Mouse (Mus musculus) myocyte (in vitro differentiated cells): ENCODE measurements around the gene Ror2. TPM values are rescaled to one million over a fixed set of nuclear protein-coding genes. Genes with fewer than 3 reads are reported as not detected.

Experiments used
- H3K27me3 ChIP-seq: one replicate; pipeline ENCODE4 v1.6.1; 2011; ENCODE audit not compliant: control insufficient read depth, insufficient read depth, insufficient read length
- H3K36me3 ChIP-seq: one replicate; pipeline ENCODE4 v1.6.1; 2011; ENCODE audit not compliant: control insufficient read depth, insufficient read depth
- H3K4me2 ChIP-seq: one replicate; pipeline ENCODE4 v1.6.1; 2011; ENCODE audit warnings: low read depth, control low read depth
- H3K4me3 ChIP-seq: one replicate; pipeline ENCODE4 v1.5.1; 2011; ENCODE audit warnings: mild to moderate bottlenecking, control low read depth, moderate library complexity
- H3K79me2 ChIP-seq: one replicate; pipeline ENCODE4 v1.6.1; 2011; ENCODE audit not compliant: control insufficient read depth, insufficient read depth
- H3ac ChIP-seq: one replicate; pipeline ENCODE4 v1.6.1; 2011; ENCODE audit not compliant: control insufficient read depth, insufficient read length
- CEBPB ChIP-seq: IDR thresholded peaks from 2 replicates; pipeline ENCODE4 v1.6.1; 2011; ENCODE audit warnings: mild to moderate bottlenecking, moderate library complexity; ENCODE audit not compliant: poor library complexity, insufficient read depth, severe bottlenecking
- E2F4 ChIP-seq: IDR thresholded peaks from one replicate; pipeline ENCODE4 v1.6.1; 2011; ENCODE audit warnings: mild to moderate bottlenecking, control low read depth, moderate library complexity; ENCODE audit not compliant: insufficient read depth
- MAX ChIP-seq: IDR thresholded peaks from one replicate; pipeline ENCODE4 v1.6.1; 2011; ENCODE audit warnings: low read depth, mild to moderate bottlenecking, control low read depth
- MYOD1 ChIP-seq, 3 experiments: IDR thresholded peaks; one replicate each; pipeline ENCODE4 v1.6.1; 2011; ENCODE audit warnings: control low read depth in 2 of 3, low read depth in 2 of 3, mild to moderate bottlenecking in 2 of 3, moderate library complexity in 1 of 3; ENCODE audit not compliant: insufficient read length in 2 of 3, control insufficient read depth in 1 of 3
- MYOG ChIP-seq, 3 experiments: IDR thresholded peaks; one replicate each; pipeline ENCODE4 v1.6.1; 2011; ENCODE audit warnings: control low read depth in 2 of 3, low read depth in 2 of 3, mild to moderate bottlenecking in 2 of 3; ENCODE audit not compliant: insufficient read length in 2 of 3, control insufficient read depth in 1 of 3, insufficient read depth in 1 of 3
- POLR2A ChIP-seq: IDR thresholded peaks from one replicate; pipeline ENCODE4 v1.6.1; 2011; ENCODE audit warnings: low read depth, mild to moderate bottlenecking, control low read depth, moderate library complexity; ENCODE audit not compliant: insufficient read length
- POLR2AphosphoS2 ChIP-seq: IDR thresholded peaks from one replicate; pipeline ENCODE4 v1.6.1; 2011; ENCODE audit warnings: low read depth, control low read depth; ENCODE audit not compliant: insufficient read length
- REST ChIP-seq: IDR thresholded peaks from one replicate; pipeline ENCODE4 v1.6.1; 2011; ENCODE audit warnings: mild to moderate bottlenecking, control low read depth, moderate library complexity; ENCODE audit not compliant: insufficient read depth, insufficient read length
- SRF ChIP-seq: IDR thresholded peaks from one replicate; pipeline ENCODE4 v1.6.1; 2011; ENCODE audit warnings: low read depth; ENCODE audit not compliant: control insufficient read depth, insufficient read length
- TCF12 ChIP-seq: IDR thresholded peaks from one replicate; pipeline ENCODE4 v1.6.1; 2011; ENCODE audit warnings: mild to moderate bottlenecking, control low read depth; ENCODE audit not compliant: poor library complexity, insufficient read depth, severe bottlenecking
- TCF3 ChIP-seq: IDR thresholded peaks from one replicate; pipeline ENCODE4 v1.6.1; 2011; ENCODE audit warnings: low read depth, control low read depth; ENCODE audit not compliant: insufficient read length
- USF1 ChIP-seq: IDR thresholded peaks from one replicate; pipeline ENCODE4 v1.6.1; 2011; ENCODE audit warnings: low read depth, mild to moderate bottlenecking, control low read depth, moderate library complexity
- polyA plus RNA-seq: library from polyadenylated mRNA; unstranded; fragments of >200 nt; fragmentation: generic; extraction: Trizol; gene quantifications from one replicate; pipeline ENCODE4 v1.2.1, GENCODE M21; 2012; ENCODE audit warnings: missing spikeins

Ror2 gene
- polyA plus RNA-seq, 1 experiment: 0.12 TPM

GRCm38 (mm10) chr13:53292244-53292643 lies 6.3 kb upstream of the Ror2 start:
- no peak overlapping the region for H3K4me2 ChIP-seq
- TF ChIP-seq POLR2AphosphoS2: no peak
- no peak for TF ChIP-seq E2F4
- no peak for TF ChIP-seq USF1
- no peak for TF ChIP-seq MYOG (IDR thresholded peaks at IDR 0.05; ENCODE audit: control insufficient read depth in 1 of 3, insufficient read depth in 1 of 3, insufficient read length in 2 of 3, low read depth in 2 of 3)
- no peak for TF ChIP-seq CEBPB
- TF ChIP-seq MYOD1 (IDR thresholded peaks at IDR 0.05; ENCODE audit: control insufficient read depth in 1 of 3, insufficient read length in 2 of 3, low read depth in 2 of 3): no peak
- TF ChIP-seq REST: no peak
- TF ChIP-seq SRF: no peak
- peaks cover 26% of the 10 kb centered on the region for H3K27me3 ChIP-seq
- no peak overlapping the region for H3ac ChIP-seq
- H3K4me3 ChIP-seq: no peak overlapping the region
- H3K36me3 ChIP-seq: no peaks in the 10 kb centered on the region
- no peaks in the 10 kb centered on the region for H3K79me2 ChIP-seq

GRCm38 (mm10) chr13:53285261-53285755 lies 616 bp downstream of the Ror2 start:
- Histone ChIP-seq H3K4me2 (no peak overlapping the region), H3ac (no peak overlapping the region), H3K36me3 (no peaks in the 10 kb centered on the region), H3K27me3 (peaks cover 15% of the 10 kb centered on the region), H3K4me3 (no peak overlapping the region), H3K79me2 (no peaks in the 10 kb centered on the region)
- TF ChIP-seq MAX (no peak), CEBPB (no peak), USF1 (no peak), SRF (no peak), POLR2AphosphoS2 (no peak), MYOD1 (IDR thresholded peaks at IDR 0.05; ENCODE audit: control insufficient read depth in 1 of 3, insufficient read length in 2 of 3, low read depth in 2 of 3) (no peak), MYOG (IDR thresholded peaks at IDR 0.05; ENCODE audit: control insufficient read depth in 1 of 3, insufficient read depth in 1 of 3, insufficient read length in 2 of 3, low read depth in 2 of 3) (no peak), TCF3 (no peak), E2F4 (no peak), POLR2A (no peak), REST (no peak), TCF12 (no peak)

DNA sequence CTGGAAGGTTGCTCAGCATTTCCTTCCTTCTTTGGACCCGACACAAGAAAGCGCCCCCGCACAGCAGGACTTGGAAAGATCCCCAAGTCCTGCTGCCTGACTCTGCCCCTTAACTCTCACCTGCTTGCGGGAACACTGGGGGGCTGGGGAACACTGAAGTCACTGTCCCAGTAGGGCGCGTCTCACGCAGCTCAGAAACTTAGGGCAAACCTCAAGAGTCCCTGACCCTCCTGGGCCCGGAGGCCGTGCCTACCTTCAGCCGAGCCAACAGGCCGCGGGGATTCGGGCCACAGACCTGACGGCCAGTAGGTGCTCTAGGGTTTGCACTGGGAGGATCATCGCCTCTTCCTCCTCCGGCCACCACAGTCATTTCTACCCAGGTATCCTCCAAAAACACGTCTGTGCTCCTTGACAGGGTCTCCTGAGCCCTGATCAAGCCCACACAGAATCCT lies 1.2 kb downstream of the Ror2 start:
- TF ChIP-seq POLR2A (no peak), MYOD1 (IDR thresholded peaks at IDR 0.05; ENCODE audit: control insufficient read depth in 1 of 3, insufficient read length in 2 of 3, low read depth in 2 of 3) (no peak), SRF (no peak), TCF3 (no peak), CEBPB (no peak), POLR2AphosphoS2 (no peak)
- H3K27me3 ChIP-seq: peaks cover 15% of the 10 kb centered on the region

GRCm38 (mm10) chr13:53281604-53282396 lies 4.1 kb downstream of the Ror2 start:
- Histone ChIP-seq H3K4me3 (no peak overlapping the region), H3K79me2 (no peaks in the 10 kb centered on the region)
- TF ChIP-seq E2F4 (no peak), USF1 (no peak), MAX (no peak), TCF12 (no peak), CEBPB (no peak), SRF (no peak)

More for the DNA sequence above, 1.2 kb downstream of the Ror2 start:
- H3K79me2 ChIP-seq: no peaks in the 10 kb centered on the region
- no peaks in the 10 kb centered on the region for H3K36me3 ChIP-seq
- H3ac ChIP-seq: no peak overlapping the region
- H3K4me2 ChIP-seq: no peak overlapping the region
- no peak overlapping the region for H3K4me3 ChIP-seq

DNA sequence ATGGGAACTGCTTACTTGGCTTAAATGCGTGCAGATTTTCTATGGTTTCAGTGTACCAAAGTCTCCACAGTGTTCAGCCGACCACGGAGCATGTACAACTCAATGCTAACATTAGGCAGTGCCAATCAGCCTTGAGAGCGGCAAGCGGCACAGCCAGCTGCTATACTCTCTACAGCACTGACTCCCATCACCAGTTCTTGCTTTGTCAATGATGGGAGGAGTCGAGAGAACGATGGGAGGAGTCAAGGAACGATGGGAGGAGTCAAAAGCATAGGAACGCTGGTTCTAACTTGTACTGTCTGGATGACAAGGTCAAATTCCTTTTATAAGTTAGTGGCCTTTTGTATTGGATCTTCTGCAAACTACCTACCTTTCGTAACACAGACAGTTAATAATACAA lies 7.0 kb downstream of the Ror2 start:
- Histone ChIP-seq H3K4me3 (no peak overlapping the region), H3K27me3 (no peaks in the 10 kb centered on the region), H3K4me2 (no peak overlapping the region), H3K79me2 (no peaks in the 10 kb centered on the region), H3ac (no peak overlapping the region), H3K36me3 (no peaks in the 10 kb centered on the region)
- no peak for TF ChIP-seq E2F4
- no peak for TF ChIP-seq POLR2A
- no peak for TF ChIP-seq USF1
- no peak for TF ChIP-seq MYOG (IDR thresholded peaks at IDR 0.05; ENCODE audit: control insufficient read depth in 1 of 3, insufficient read depth in 1 of 3, insufficient read length in 2 of 3, low read depth in 2 of 3)
- no peak for TF ChIP-seq MAX
- TF ChIP-seq CEBPB: no peak
- TF ChIP-seq POLR2AphosphoS2: no peak
- TF ChIP-seq TCF12: no peak
- no peak for TF ChIP-seq REST
- TF ChIP-seq TCF3: no peak
- no peak for TF ChIP-seq MYOD1 (IDR thresholded peaks at IDR 0.05; ENCODE audit: control insufficient read depth in 1 of 3, insufficient read length in 2 of 3, low read depth in 2 of 3)
- TF ChIP-seq SRF: no peak

More at GRCm38 (mm10) chr13:53281604-53282396, 4.1 kb downstream of the Ror2 start:
- Histone ChIP-seq H3K4me2 (no peak overlapping the region), H3K27me3 (peaks cover 15% of the 10 kb centered on the region), H3ac (no peak overlapping the region), H3K36me3 (no peaks in the 10 kb centered on the region)
